Mouse (Mus musculus): ENCODE data around the gene Tmem88.

GRCm38 (mm10) chr11:69369215-69369989 is 28.6 kb downstream of the Tmem88 start, which contains the start of gene Chd3:
- TF ChIP-seq CTCF (IDR thresholded peaks at IDR 0.05; ENCODE audit: low read depth, low read length): no peak
- TF ChIP-seq POLR2A (IDR thresholded peaks at IDR 0.05; ENCODE audit: extremely low read depth, insufficient read depth, low read length): no peak
